Mouse (Mus musculus): ENCODE data around the gene Svbp. TPM values are rescaled to one million over a fixed set of nuclear protein-coding genes. Genes with fewer than 3 reads are reported as not detected.

Gene Svbp
- total RNA-seq, 2 experiments from 2014 or later, result 19.0 to 19.6 TPM

DNA sequence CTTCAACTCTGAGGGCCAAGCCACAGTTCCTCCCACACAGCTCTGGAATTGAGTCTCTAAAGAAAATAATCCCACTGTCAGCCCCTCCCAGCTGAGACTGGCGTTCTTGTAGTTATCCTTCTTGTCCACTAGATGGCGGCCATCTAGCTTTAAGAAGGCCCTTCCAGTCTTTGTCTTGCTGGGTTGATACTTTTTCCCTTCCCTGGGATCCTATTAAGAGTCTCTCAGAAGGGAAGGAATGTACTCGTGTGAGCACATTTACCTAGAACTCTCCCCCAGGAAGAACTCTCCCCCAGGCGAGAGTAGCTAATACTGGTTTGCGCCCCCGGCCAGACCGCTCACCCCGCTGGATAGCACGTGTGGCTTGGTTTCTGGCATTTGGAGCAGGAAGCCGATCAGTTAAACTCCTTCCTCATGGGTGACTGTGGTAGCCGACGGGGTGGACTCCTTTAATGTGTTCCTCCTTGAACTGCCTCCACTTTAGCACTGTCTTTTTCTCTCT, 44.1 kb downstream of the Svbp start:
- intact Hi-C loops (cut with DNase I), result loop anchor here (2.0 to 10.0 kb wide), 2 partner anchors 100 to 896 kb away; no protein-coding TSS in a partner anchor
- peak in 1 of 2 experiments; percentile 52 for DNase-seq

DNA sequence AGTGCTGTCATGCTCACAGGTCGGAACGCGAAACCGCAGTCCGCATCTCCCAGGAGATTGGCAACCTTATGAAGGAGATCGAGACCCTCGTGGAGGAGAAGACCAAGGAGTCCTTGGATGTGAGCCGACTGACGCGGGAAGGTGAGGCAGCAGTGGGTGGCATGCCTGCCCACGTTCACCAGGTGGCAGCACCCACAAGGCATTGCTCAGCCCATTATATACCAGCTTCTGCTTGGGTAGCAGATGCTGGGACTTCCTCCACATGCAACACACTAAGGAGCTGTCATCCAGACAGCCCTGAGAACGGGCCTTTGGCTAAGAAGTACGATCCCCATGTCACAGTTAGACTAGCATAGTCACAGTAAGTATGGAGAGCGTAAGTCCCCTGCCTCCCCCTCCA, 46.6 kb downstream of the Svbp start:
- intact Hi-C loops (cut with DNase I), result loop anchor here (10.0 kb wide), 1 partner anchor 493 kb away; the partner anchor contains the start of gene Hivep3
- no peak for DNase-seq

DNA sequence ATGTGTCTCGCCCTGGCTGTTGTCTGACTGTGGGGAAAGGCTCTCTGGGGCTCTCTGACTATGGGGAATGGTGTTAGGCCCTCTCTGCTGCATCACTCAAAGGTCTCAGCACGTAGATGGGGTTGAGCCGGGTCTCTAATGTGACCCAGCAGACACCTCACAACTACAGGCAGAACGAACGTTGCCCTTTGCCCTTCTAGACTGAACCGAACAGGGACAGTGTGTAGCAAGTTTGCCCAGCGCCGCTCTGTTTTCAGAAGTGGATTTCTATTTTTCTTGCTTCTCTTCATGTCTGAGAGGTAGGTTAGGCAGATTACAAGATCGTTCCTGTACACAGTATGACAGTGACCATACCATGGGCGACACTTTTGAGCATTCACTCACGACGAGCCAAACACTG, 47.5 kb downstream of the Svbp start:
- DNase-seq, result no peak
- intact Hi-C loops (cut with DNase I), result loop anchor here (10.0 kb wide), 1 partner anchor 492 kb away; the partner anchor contains the start of gene Hivep3

DNA sequence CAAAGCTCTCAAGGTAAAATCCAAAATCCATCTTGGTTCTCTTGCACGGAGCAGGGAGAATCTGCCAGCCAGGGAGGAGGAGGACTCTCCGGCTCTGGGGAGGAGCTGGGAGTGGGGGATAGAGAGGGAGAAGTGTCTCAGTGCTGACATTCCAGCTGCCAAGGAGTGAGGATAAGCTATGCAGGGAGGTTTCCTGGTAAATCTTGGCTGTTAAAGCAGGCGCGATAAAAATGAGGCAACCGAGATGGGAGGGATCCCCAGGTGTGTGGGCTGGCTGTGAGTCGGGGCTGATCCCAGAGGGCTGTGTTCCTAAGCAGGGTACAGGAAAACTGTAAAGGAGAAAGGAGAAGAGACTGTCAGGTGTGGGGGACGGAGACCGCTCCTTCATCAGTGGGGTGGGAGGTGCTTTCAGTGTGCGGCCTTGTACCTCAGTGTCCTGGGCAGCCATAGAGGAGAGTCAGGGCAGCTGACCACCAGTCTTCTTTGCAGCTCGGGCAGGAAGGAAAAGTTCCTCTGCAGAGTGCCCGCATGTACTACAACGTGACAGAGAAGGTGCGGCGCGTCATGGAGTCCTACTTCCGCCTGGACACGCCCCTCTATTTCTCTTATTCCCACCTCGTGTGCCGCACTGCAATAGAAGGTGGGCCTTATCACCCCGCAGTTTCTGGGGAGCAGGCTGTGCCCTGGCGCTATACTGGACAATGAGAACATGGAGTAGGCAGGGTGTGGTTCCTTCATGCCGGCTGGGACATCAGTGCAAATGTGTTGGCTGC, 49.5 kb downstream of the Svbp start:
- no peak for DNase-seq
- intact Hi-C loops (cut with DNase I), result loop anchor here (5.0 to 10.0 kb wide), 5 partner anchors 78 to 490 kb away; partner anchors contain the start of genes Foxj3, Frg2f1, Hivep3 and Ppcs

DNA sequence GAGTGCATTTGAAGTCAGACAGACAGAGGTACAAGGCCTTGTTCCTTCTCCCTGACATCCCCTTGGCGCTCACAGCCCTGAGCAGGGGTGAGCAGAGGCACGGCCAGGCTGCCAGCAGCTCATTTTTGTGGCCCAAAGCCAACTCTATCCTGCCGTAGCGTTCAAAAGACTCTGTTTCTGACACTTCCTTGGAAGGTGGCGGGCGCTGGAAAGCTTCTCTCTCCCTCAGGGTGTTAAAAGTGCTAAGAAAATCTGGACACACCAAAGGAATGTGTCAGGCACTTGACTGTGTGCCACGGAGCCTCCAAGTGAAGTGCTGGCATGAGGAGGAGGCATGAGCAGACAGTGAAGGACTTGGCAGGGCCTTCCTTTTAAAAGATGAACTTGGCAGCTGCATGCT, 50.5 kb downstream of the Svbp start:
- peak; percentile 32 to 38 for DNase-seq
- intact Hi-C loops (cut with DNase I), result loop anchor here (5.0 to 10.0 kb wide), 5 partner anchors 77 to 489 kb away; partner anchors contain the start of genes Foxj3, Frg2f1, Hivep3 and Ppcs

DNA sequence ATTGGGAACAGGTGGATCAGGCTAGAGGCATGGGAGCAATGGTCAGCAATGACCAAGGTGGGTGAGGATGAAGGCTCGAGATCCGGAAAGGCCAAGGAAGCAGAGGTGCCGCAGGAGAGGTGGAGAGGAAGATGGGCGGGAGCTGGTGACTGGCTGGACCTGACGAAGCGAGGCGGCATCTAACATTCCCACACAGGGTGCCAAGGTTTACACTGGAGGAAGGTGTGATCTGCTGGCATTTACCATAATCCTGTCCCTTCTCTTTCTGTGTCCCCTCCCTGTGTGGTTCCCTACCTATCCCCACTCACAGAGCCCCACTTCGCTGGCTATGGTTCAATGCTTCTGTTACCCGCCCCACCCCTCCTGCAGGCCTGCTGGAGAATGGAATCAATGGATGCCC, 50.9 kb downstream of the Svbp start:
- intact Hi-C loops (cut with DNase I), result loop anchor here (2.0 to 10.0 kb wide), 7 partner anchors 49 to 489 kb away; partner anchors contain the start of genes Foxj3, Frg2f1, Hivep3 and Ppcs
- no peak for DNase-seq

DNA sequence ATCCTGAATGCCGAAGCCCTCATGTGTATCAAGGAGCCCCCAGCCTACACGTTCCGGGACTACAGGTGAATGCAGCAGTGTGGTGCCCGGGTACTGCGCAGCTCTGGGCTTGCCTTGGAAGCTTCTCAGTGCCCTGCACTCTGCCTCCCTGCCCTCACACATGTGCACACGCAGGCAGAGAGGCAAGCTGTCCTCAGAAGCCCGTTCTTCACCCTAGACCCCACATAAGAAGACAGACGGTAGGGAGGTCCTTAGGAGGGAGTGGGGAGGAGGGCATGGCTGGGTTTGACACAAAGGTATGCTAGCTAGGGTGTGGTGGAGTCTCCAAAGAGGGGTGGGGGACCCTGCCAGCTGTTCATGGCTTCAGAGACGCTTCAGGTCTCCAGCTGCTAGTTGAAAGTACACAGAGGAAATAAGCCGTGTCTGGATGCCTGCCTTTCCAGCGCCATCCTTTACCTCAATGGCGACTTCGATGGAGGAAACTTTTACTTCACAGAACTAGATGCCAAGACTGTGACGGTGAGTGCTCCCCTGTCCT, 51.7 kb downstream of the Svbp start:
- DNase-seq, result no peak
- intact Hi-C loops (cut with DNase I), result loop anchor here (1.0 to 10.0 kb wide), 10 partner anchors 29 to 488 kb away; partner anchors contain the start of genes Foxj3, Frg2f1, Hivep3 and Ppcs

DNA sequence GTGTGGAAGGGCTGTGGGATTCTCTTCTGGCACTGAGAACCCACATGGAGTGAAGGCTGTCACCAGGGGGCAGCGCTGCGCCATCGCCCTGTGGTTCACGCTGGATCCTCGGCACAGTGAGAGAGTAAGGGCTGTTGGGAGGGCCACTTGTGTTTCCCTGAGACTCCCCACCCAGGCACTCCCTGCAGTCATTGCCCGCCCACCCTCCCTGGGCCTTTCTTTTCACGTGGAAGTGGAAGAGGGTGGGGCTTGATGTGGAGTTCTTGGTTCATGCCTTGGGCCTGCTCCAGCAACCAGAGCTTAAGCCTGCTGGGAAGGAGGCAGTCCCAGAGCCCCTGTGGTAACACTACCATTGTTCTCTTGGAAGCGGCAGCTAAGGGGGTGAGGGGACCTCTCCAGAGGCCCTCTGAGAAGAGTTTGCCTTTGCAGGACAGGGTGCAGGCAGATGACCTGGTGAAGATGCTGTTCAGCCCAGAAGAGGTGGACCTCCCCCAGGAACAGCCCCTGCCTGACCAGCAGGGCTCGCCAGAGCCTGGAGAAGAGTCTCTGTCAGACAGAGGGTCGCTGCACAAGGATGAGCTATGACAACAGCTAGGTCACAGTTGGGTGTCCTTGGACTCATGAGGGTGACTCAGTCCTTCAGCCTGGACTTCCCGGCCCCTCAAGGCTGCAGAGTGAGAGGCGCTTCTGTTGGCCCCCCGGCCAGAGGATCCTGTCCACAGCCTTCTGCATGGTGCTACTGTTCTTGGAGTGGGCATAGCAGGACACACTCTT, 52.5 kb downstream of the Svbp start:
- peak; percentile 82 to 89 for DNase-seq
- intact Hi-C loops (cut with DNase I), result loop anchor here (1.0 to 10.0 kb wide), 10 partner anchors 28 to 487 kb away; partner anchors contain the start of genes Foxj3, Frg2f1, Hivep3 and Ppcs

DNA sequence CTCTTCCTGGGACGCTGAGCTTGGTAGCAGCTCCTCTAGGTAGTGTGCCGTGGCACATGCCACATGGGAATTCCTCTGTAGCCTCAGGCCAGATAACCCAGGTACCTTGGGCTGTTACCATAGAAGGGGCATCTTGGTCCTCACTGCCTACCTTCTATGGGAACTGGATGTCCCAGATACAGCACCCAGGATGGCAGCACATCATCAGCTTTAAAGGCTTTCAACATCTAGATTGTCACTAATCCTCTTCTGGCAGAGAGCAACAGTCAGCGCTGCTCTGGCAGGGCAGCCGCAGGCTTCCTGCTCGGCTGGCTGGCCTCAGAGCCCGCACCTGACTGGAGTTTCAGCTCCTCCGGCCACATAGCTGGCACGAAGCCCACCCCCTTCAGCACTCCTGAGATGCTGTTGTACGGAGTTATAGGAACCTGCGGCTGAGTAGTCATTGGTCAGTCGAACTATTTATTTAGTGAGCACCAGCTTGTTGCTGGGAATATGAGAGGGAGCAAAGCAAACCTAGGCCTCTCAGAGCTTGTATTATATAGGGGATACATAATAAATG, 53.4 kb downstream of the Svbp start:
- DNase-seq, result no peak
- intact Hi-C loops (cut with DNase I), result loop anchor here (5.0 to 10.0 kb wide), 5 partner anchors 74 to 486 kb away; partner anchors contain the start of genes Foxj3, Frg2f1, Hivep3 and Ppcs

Other genes with a start within 250 kb of the Svbp start
- gene Lao1, start 233.7 kb upstream of the Svbp start, total RNA-seq (2021), result under 1 TPM; 0.28 to 0.38 TPM
- 10 to 100 TPM in 1 of 2 experiments, 1 to 10 TPM in 1; 9.5 to 12.7 TPM for gene Slc2a1, start 86.6 kb upstream of the Svbp start, total RNA-seq (2021)
- gene Zfp691, start 21.1 kb upstream of the Svbp start, total RNA-seq (2021), result 10 to 100 TPM; 20.0 to 21.5 TPM
- under 1 TPM in 1 of 2 experiments, not detected in 1; 0.11 TPM for gene Ermap, start 5.3 kb upstream of the Svbp start, total RNA-seq (2021)
- gene Tmem269, start 22.9 kb downstream of the Svbp start, total RNA-seq (2021), result not detected
- gene AU022252, start 37.4 kb downstream of the Svbp start, total RNA-seq (2021), result 10 to 100 TPM; 22.2 to 24.5 TPM
- gene P3h1, start 37.6 kb downstream of the Svbp start, total RNA-seq (2021), result 10 to 100 TPM; 13.3 to 15.1 TPM
- gene Cldn19, start 60.1 kb downstream of the Svbp start, total RNA-seq (2021), result not detected
- 100 to 1,000 TPM; 786 to 814 TPM for gene Ybx1, start 99.3 kb downstream of the Svbp start, total RNA-seq (2021)
- gene Ppih, start 125.2 kb downstream of the Svbp start, total RNA-seq (2021), result 10 to 100 TPM in 1 of 2 experiments, 1 to 10 TPM in 1; 9.4 to 12.2 TPM
- gene Ccdc30, start 220.2 kb downstream of the Svbp start, total RNA-seq (2021), result under 1 TPM in 1 of 2 experiments, not detected in 1; 0.36 TPM
- 10 to 100 TPM in 1 of 2 experiments, 1 to 10 TPM in 1; 9.6 to 12.7 TPM for gene Ppcs, start 227.1 kb downstream of the Svbp start, total RNA-seq (2021)
- not detected for gene Zmynd12, start 227.5 kb downstream of the Svbp start, total RNA-seq (2021)

All from heart, postnatal 36 days (tissue).